Mouse (Mus musculus) CH12F3 (cell line): ENCODE measurements around the gene Atp8a1.

Experiments used
- in situ Hi-C: fragments of 300-500 bp; cut with MboI; formaldehyde crosslinking; loops from 2 replicates; pipeline ENCODE4 v1.14.3; 2020; ENCODE audit warnings: low sequenced_read_pairs

The Atp8a1 gene

DNA sequence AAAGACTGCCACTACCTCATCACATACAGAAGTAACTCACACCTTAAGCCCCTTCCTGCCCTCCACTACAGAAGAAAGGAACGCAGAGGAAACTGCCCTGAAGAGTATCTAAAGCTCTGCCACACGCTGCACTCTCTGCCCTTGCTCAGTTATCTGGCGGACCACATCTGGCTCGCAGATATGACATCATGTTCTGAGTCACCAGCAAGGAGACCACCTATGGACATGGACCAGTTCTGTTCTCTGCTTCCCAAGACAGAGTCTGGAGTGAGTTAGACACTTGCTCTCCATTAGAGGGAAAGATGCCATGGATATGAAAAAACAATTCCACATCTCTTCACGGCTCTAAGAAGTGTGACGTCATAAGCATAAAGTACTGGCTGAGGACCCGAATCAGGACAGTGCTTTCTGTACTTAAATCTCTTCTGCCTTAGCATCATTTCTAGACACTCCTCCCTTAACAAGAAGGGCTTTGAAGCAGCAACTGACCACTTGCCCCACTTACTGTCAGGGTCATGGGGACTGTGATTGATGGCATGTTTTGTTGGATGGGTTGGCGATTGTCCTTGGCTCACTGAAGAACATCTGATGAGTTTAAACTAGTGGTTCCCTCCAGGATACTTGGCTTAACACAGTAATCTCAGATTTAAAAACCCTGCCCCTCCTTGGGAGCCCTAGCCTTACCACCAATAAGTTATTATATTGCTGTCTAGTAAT lies 206.5 kb downstream of the Atp8a1 start:
- in situ Hi-C loops = no loop called here

DNA sequence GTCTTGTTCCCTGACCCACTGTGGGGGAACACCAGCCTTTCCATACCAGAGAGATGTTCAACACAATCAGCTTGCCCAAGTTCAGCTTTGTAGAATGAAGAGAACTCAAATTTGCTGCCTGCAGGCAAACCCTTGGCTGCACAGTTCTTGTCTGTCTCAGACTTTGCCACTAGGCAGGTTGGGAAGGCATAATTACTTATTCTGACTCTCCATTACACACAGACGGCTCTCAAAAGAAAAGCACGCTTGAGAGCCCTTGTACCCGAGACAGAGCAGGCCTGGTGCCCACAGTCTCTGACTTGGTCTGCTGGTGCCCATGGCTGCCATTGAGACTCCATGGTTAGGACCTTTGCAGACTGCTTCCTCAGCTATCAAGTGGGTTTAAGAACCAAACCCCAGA lies 212.9 kb downstream of the Atp8a1 start:
- in situ Hi-C loops = no loop called here

DNA sequence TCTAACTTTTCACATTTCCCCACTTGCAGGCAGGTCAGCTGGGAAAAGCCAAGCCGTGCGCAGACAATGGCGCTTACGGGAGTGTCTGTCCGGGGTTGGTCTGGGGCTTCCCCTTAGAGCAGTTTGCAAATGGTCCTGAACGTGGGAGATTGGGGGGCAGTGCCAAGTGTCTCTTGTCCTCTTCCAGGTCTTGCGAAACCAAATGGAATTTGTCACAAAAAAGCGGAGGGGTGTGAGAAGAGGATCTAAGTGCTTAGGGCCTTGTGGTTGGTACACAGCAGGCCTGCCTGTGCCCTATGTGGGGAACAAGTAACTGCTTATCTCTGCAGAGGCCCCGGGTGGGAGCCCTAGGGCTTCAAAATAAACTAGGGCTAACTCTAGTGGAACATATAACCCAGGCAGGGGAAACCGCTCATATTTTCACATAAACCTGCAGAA lies 213.4 kb downstream of the Atp8a1 start:
- in situ Hi-C loops = no loop called here

- in situ Hi-C loops = no loop called here
Measured at GRCm38 (mm10) chr5:67633138-67633782, 214.0 kb downstream of the Atp8a1 start.

DNA sequence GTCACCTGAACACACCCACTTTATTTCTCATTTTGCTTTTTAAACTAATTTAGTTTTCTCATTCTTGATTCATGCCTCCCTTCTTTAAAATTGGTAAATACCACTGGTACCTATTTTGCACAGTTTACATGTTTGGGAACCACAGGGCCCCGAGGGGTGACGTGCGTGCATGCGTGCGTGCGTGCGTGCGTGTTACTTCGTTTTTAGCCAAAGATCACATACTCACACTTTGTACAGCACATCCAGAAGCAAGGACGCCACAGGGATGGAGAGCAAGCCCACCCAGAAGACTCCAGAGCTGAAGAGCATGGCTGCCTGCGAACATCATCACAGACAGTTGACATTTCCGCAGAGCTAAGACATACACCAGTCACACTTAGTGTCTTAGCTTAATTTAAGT lies 216.0 kb downstream of the Atp8a1 start:
- in situ Hi-C loops = no loop called here

- in situ Hi-C loops = no loop called here
Measured at GRCm38 (mm10) chr5:67629861-67630260, 217.4 kb downstream of the Atp8a1 start.

DNA sequence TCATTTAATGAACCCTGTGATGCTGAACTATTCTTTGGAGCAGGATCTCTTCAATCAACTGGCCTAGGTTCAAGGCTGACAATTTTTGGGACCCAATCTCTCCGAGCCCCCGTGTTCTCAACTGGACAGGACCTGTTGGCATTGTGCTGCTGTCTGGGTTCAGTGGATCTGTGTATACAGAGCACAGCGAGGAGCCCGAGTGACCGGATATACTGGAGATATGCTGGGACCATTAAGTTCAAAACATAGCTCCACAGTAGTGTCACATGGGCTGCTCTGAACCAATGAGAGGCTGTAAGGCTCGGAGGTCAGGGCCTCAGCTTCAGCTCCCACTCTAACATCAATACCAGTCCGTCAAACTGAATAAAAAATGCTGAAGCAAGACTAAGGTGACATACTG lies 217.8 kb downstream of the Atp8a1 start:
- in situ Hi-C loops = no loop called here

- in situ Hi-C loops = no loop called here
Measured at GRCm38 (mm10) chr5:67628180-67628940, 218.9 kb downstream of the Atp8a1 start.

DNA sequence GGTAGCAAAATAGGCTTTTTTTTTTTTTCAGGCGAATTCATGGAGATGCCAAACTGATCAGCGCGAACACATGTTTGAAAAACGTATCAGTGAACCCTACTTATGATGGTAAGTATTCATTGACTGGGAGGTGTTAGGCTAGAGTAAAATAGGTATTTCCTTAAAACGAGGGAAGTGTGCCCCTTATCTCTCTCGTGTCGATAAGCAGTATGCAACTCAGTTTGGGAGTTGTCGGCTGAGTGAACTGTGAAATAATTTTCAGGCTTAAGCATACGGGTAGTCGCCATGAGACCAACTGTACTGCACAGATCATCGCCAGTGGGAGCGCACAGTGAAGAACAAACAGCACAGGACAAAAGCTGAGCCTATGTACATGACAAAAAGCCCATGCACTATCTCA lies 226.0 kb downstream of the Atp8a1 start:
- in situ Hi-C loops = no loop called here

GRCm38 (mm10) chr5:67609520-67609837 lies 237.8 kb downstream of the Atp8a1 start:
- in situ Hi-C loops = no loop called here

- in situ Hi-C loops = no loop called here
Measured at GRCm38 (mm10) chr5:67608674-67609519, 238.3 kb downstream of the Atp8a1 start.

- in situ Hi-C loops = no loop called here
Measured at GRCm38 (mm10) chr5:67607804-67608673, 239.2 kb downstream of the Atp8a1 start, which contains the start of gene Shisa3. TSS of gene Shisa3 (plus strand) at chr5:67607882.

GRCm38 (mm10) chr5:67606916-67607803 lies 240.1 kb downstream of the Atp8a1 start:
- in situ Hi-C loops = no loop called here

DNA sequence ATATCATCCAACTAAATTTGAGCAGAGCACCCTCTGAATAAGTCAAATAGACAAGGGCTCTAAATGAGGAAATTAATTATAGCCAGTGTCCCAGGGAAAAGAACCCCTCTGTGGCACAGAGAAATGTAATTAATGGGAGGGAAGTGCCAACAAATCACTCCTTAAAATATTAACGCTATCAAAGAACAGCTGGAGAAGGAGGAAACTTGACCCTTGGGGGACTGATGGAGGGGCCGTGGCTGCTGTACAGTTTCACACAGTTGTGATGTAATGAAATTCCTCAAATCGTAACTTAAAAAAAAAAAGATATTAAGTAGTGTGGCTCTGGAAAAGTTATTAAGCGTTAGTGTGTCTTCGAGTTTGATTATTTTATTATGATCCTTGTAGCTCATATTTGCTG lies 241.3 kb downstream of the Atp8a1 start:
- in situ Hi-C loops = no loop called here

GRCm38 (mm10) chr5:67599935-67600334 lies 247.3 kb downstream of the Atp8a1 start:
- in situ Hi-C loops = no loop called here

DNA sequence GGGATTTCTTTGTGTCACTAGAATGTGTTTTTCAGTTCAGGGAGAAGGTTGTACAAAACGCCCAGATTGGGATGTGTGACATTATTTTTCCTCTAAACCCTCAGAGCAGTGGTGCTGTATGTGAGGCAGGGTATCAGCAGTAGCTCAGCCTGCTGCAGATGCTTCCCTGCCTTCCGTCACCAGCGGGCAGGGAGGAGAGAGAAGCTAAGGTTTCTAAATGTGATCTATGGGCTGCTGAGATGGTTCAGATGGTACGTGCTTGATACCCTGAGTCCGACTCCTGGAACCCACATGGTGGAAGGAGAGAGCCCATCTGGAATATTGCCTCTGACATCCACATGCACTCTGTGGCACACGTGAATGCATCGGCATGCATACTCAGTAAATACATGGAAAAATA lies 251.6 kb downstream of the Atp8a1 start:
- in situ Hi-C loops = no loop called here

DNA sequence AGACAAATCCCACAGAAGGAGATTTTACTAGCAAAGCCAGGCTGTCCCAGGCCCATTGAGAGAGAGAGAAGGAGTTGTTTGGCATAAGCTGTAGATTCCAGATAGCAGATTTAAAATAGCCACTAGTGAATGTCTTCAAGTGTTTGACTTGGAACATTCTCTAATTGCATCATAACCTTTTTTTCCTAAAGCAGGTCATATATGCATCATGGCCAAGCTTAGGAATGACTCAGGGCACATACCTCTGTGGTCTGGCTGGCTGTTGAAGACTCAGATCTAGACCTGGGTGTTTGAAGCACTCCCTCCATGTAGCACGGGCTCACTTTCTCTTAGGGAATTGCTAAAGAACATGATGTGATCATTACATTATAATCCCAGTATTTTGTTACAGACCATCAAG lies 252.2 kb downstream of the Atp8a1 start:
- in situ Hi-C loops = no loop called here

DNA sequence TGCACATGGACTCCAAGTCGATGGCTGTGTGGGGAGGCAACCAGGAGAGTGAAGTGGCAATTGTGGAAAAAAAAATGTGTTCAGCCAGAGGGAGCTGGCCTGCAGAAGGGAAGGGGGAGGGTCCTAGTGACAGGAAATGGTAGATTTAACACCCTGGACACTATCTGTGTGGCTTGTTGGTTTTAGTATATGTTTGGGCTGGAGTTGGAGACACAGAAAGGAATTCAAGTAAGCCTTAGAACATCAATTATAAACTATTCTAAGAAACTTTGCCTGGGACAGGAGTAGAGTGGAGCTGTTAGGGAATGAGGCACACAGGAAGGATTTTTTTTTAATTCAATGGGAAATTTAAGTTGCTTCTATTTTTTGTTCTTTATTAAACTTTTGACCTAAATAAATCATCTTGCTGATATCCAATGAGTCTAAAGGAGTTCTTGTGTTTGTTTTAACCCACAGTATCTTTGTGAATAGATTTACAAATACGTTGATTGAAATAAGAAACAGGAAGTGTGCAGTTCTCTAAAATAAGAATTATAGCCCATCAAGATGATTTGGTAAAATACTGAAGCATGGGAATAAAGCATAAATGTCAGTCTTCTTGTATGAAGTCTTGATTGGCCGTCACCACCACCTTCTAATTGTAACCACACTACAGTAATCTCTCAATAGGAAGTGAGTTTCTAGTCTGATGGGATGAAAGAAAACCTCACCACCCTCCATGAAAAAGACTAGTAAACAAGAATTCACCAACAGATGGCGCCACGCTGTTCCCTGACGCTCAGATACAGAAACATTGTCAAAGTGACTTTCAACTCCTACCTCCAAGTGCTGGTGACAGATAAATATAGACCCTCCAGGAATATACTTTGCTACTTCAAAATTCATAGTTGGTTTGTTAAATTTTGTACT lies 267.3 kb downstream of the Atp8a1 start:
- in situ Hi-C loops = no loop called here
